Mouse (Mus musculus) MEL (cell line): ENCODE measurements at regions not wholly inside any gene's neighbourhood (a gene's known extent, or its start where the extent isn't known, plus 50 kb on each side); places are given as distances from the start of the nearest gene placed in this dataset.

ENCODE experiments used
- DNase-seq: peaks from one replicate; pipeline ENCODE4 v3.0.0; 2011; ENCODE audit warnings: low read depth, low spot score
- H3K27ac ChIP-seq: 2 replicates; pipeline ENCODE4 v1.5.1; 2012; ENCODE audit warnings: low read depth, mild to moderate bottlenecking, control low read depth, low read length, moderate library complexity; ENCODE audit not compliant: control insufficient read depth
- H3K27me3 ChIP-seq, 2 experiments: fragments of 150-350 bp in 1 of 2; sonication (generic) in 1 of 2; 2 replicates each; pipeline ENCODE4 v1.6.1; 2012; ENCODE audit warnings: low read length in 2 of 2, mild to moderate bottlenecking in 2 of 2, improper control_type of control experiment in 1 of 2, moderate library complexity in 1 of 2; ENCODE audit not compliant: insufficient read depth in 2 of 2, control insufficient read depth in 1 of 2
- H3K36me3 ChIP-seq, 2 experiments: 2 replicates each; pipeline ENCODE4 v1.6.1; 2012 to 2014; ENCODE audit warnings: low read length in 2 of 2, improper control_type of control experiment in 1 of 2, inconsistent platforms in 1 of 2, mild to moderate bottlenecking in 1 of 2; ENCODE audit not compliant: insufficient read depth in 2 of 2, control insufficient read depth in 1 of 2
- H3K4me1 ChIP-seq, 2 experiments: fragments of 150-350 bp in 1 of 2; sonication (generic) in 1 of 2; 2 replicates each; pipeline ENCODE4 v1.6.1; 2012; ENCODE audit warnings: low read length in 2 of 2, improper control_type of control experiment in 1 of 2, mild to moderate bottlenecking in 1 of 2; ENCODE audit not compliant: insufficient read depth in 2 of 2, control insufficient read depth in 1 of 2
- H3K4me3 ChIP-seq, 2 experiments: fragments of 150-350 bp in 1 of 2; sonication (generic) in 1 of 2; 2 replicates each; pipeline ENCODE4 v1.5.1; 2012; ENCODE audit warnings: low read depth in 2 of 2, low read length in 2 of 2, mild to moderate bottlenecking in 2 of 2, moderate library complexity in 2 of 2, control low read depth in 1 of 2, improper control_type of control experiment in 1 of 2; ENCODE audit not compliant: control insufficient read depth in 1 of 2, insufficient read depth in 1 of 2
- H3K79me2 ChIP-seq: 2 replicates; pipeline ENCODE4 v1.6.1; 2012; ENCODE audit warnings: mild to moderate bottlenecking, low read length, moderate library complexity; ENCODE audit not compliant: control insufficient read depth, poor library complexity, insufficient read depth
- H3K9ac ChIP-seq: 2 replicates; pipeline ENCODE4 v1.6.1; 2012; ENCODE audit warnings: low read depth, mild to moderate bottlenecking, control low read depth, low read length, moderate library complexity; ENCODE audit not compliant: control insufficient read depth, poor library complexity, severe bottlenecking
- H3K9me3 ChIP-seq: fragments of 150-350 bp; sonication (generic); replicated peaks from 2 replicates; pipeline ENCODE4 v1.6.1; 2012; ENCODE audit warnings: mild to moderate bottlenecking, low read length, improper control_type of control experiment, moderate library complexity; ENCODE audit not compliant: insufficient read depth
- BHLHE40 ChIP-seq: IDR thresholded peaks from 2 replicates; pipeline ENCODE4 v1.6.1; 2012; ENCODE audit warnings: low read depth, mild to moderate bottlenecking, inconsistent platforms, low read length, improper control_type of control experiment, borderline replicate concordance
- CHD1 ChIP-seq: IDR thresholded peaks from 2 replicates; pipeline ENCODE4 v1.6.1; 2012; ENCODE audit warnings: low read depth, mild to moderate bottlenecking, inconsistent platforms, low read length, improper control_type of control experiment
- CHD2 ChIP-seq: IDR thresholded peaks from 2 replicates; pipeline ENCODE4 v1.6.1; 2011; ENCODE audit warnings: low read length, improper control_type of control experiment
- CTCF ChIP-seq, 3 experiments: IDR thresholded peaks in 2 of 3; conservative IDR thresholded peaks in 1 of 3; 2 replicates each; pipeline ENCODE4 v1.5.1; 2011 to 2012; ENCODE audit warnings: low read length in 3 of 3, low read depth in 2 of 3, mild to moderate bottlenecking in 2 of 3, improper control_type of control experiment in 1 of 3, inconsistent platforms in 1 of 3, mixed read lengths in 1 of 3, moderate library complexity in 1 of 3; ENCODE audit not compliant: control insufficient read depth in 1 of 3, insufficient read depth in 1 of 3, poor library complexity in 1 of 3, severe bottlenecking in 1 of 3
- E2F4 ChIP-seq: IDR thresholded peaks from 2 replicates; pipeline ENCODE4 v1.6.1; 2011; ENCODE audit warnings: low read depth, low read length, improper control_type of control experiment, borderline replicate concordance
- ELF1 ChIP-seq: IDR thresholded peaks from 2 replicates; pipeline ENCODE4 v1.6.1; 2014; ENCODE audit warnings: low read depth, mild to moderate bottlenecking, inconsistent platforms, low read length, improper control_type of control experiment, moderate library complexity
- EP300 ChIP-seq, 2 experiments: IDR thresholded peaks; 2 replicates each; pipeline ENCODE4 v1.6.1; 2011; ENCODE audit warnings: improper control_type of control experiment in 2 of 2, low read length in 2 of 2, low read depth in 1 of 2, mild to moderate bottlenecking in 1 of 2
- ETS1 ChIP-seq: IDR thresholded peaks from 2 replicates; pipeline ENCODE4 v1.6.1; 2012; ENCODE audit warnings: low read depth, mild to moderate bottlenecking, inconsistent platforms, low read length, improper control_type of control experiment, moderate library complexity
- GABPA ChIP-seq: IDR thresholded peaks from 2 replicates; pipeline ENCODE4 v1.6.1; 2012; ENCODE audit warnings: low read depth, mild to moderate bottlenecking, inconsistent platforms, low read length, improper control_type of control experiment, moderate library complexity
- GATA1 ChIP-seq: IDR thresholded peaks from 2 replicates; pipeline ENCODE4 v1.6.1; 2011; ENCODE audit warnings: low read depth, low read length, improper control_type of control experiment
- HCFC1 ChIP-seq: IDR thresholded peaks from 2 replicates; pipeline ENCODE4 v1.6.1; 2012; ENCODE audit warnings: low read depth, mild to moderate bottlenecking, inconsistent platforms, low read length, improper control_type of control experiment, moderate library complexity
- JUND ChIP-seq: IDR thresholded peaks from 2 replicates; pipeline ENCODE4 v1.6.1; 2011; ENCODE audit warnings: low read depth, mild to moderate bottlenecking, improper control_type of control experiment, low read length
- MAFK ChIP-seq: IDR thresholded peaks from 2 replicates; pipeline ENCODE4 v1.6.1; 2011; ENCODE audit warnings: low read depth, mild to moderate bottlenecking, low read length, improper control_type of control experiment, borderline replicate concordance
- MAX ChIP-seq: IDR thresholded peaks from 2 replicates; pipeline ENCODE4 v1.6.1; 2011; ENCODE audit warnings: low read length, improper control_type of control experiment
- MAZ ChIP-seq: IDR thresholded peaks from 2 replicates; pipeline ENCODE4 v1.6.1; 2012; ENCODE audit warnings: low read depth, mild to moderate bottlenecking, inconsistent platforms, low read length, improper control_type of control experiment
- MEF2A ChIP-seq: IDR thresholded peaks from 2 replicates; pipeline ENCODE4 v1.6.1; 2014; ENCODE audit warnings: low read depth, mild to moderate bottlenecking, inconsistent platforms, low read length, improper control_type of control experiment; ENCODE audit not compliant: poor library complexity, insufficient replicate concordance, severe bottlenecking; ENCODE audit errors: extremely low read depth
- MXI1 ChIP-seq: IDR thresholded peaks from 2 replicates; pipeline ENCODE4 v1.6.1; 2011; ENCODE audit warnings: mild to moderate bottlenecking, low read depth, low read length, improper control_type of control experiment
- MYB ChIP-seq: IDR thresholded peaks from 2 replicates; pipeline ENCODE4 v1.6.1; 2011; ENCODE audit warnings: mild to moderate bottlenecking, low read depth, low read length, improper control_type of control experiment
- MYC ChIP-seq: IDR thresholded peaks from 2 replicates; pipeline ENCODE4 v1.6.1; 2011; ENCODE audit warnings: low read depth, mild to moderate bottlenecking, low read length, improper control_type of control experiment, moderate library complexity
- NELFE ChIP-seq: IDR thresholded peaks from 2 replicates; pipeline ENCODE4 v1.6.1; 2011; ENCODE audit warnings: low read depth, low read length, improper control_type of control experiment
- NRF1 ChIP-seq: IDR thresholded peaks from 2 replicates; pipeline ENCODE4 v1.6.1; 2014; ENCODE audit warnings: low read depth, mild to moderate bottlenecking, inconsistent platforms, low read length, improper control_type of control experiment, moderate library complexity; ENCODE audit not compliant: poor library complexity, insufficient read depth, severe bottlenecking
- POLR2A ChIP-seq, 2 experiments: IDR thresholded peaks; 2 replicates each; pipeline ENCODE4 v1.6.1; 2011 to 2012; ENCODE audit warnings: low read length in 2 of 2, mild to moderate bottlenecking in 2 of 2, control low read depth in 1 of 2, improper control_type of control experiment in 1 of 2, low read depth in 1 of 2, moderate library complexity in 1 of 2; ENCODE audit not compliant: control insufficient read depth in 1 of 2, insufficient read depth in 1 of 2, poor library complexity in 1 of 2
- POLR2AphosphoS2 ChIP-seq: IDR thresholded peaks from 2 replicates; pipeline ENCODE4 v1.6.1; 2011; ENCODE audit warnings: low read length, improper control_type of control experiment
- POLR2AphosphoS5 ChIP-seq: IDR thresholded peaks from 2 replicates; pipeline ENCODE4 v1.6.1; 2012; ENCODE audit warnings: low read depth, borderline replicate concordance, mild to moderate bottlenecking, inconsistent platforms, low read length, moderate library complexity, mixed read lengths
- RCOR1 ChIP-seq: IDR thresholded peaks from 2 replicates; pipeline ENCODE4 v1.6.1; 2012; ENCODE audit warnings: low read depth, mild to moderate bottlenecking, inconsistent platforms, low read length, improper control_type of control experiment
- SIN3A ChIP-seq: IDR thresholded peaks from 2 replicates; pipeline ENCODE4 v1.6.1; 2012; ENCODE audit warnings: low read length, improper control_type of control experiment, inconsistent platforms
- SMC3 ChIP-seq: IDR thresholded peaks from 2 replicates; pipeline ENCODE4 v1.6.1; 2011; ENCODE audit warnings: low read depth, low read length, improper control_type of control experiment
- TAL1 ChIP-seq: IDR thresholded peaks from 2 replicates; pipeline ENCODE4 v1.6.1; 2012; ENCODE audit warnings: mild to moderate bottlenecking, inconsistent platforms, low read length, moderate library complexity, mixed read lengths
- TBP ChIP-seq: IDR thresholded peaks from 2 replicates; pipeline ENCODE4 v1.8.0; 2011; ENCODE audit warnings: low read depth, low read length, improper control_type of control experiment
- TCF12 ChIP-seq: IDR thresholded peaks from 2 replicates; pipeline ENCODE4 v1.6.1; 2014; ENCODE audit warnings: low read depth, mild to moderate bottlenecking, inconsistent platforms, low read length, improper control_type of control experiment, moderate library complexity
- UBTF ChIP-seq: IDR thresholded peaks from 2 replicates; pipeline ENCODE4 v1.6.1; 2012; ENCODE audit warnings: low read depth, mild to moderate bottlenecking, inconsistent platforms, low read length, improper control_type of control experiment, moderate library complexity, borderline replicate concordance; ENCODE audit not compliant: insufficient read depth
- USF1 ChIP-seq: IDR thresholded peaks from 2 replicates; pipeline ENCODE4 v1.6.1; 2014; ENCODE audit warnings: low read depth, mild to moderate bottlenecking, inconsistent platforms, low read length, improper control_type of control experiment, moderate library complexity
- USF2 ChIP-seq, 2 experiments: IDR thresholded peaks; 2 replicates each; pipeline ENCODE4 v1.6.1; 2011 to 2012; ENCODE audit warnings: improper control_type of control experiment in 2 of 2, low read length in 2 of 2, borderline replicate concordance in 1 of 2, inconsistent platforms in 1 of 2, low read depth in 1 of 2, mild to moderate bottlenecking in 1 of 2; ENCODE audit not compliant: insufficient read depth in 1 of 2
- ZC3H11A ChIP-seq: IDR thresholded peaks from 2 replicates; pipeline ENCODE4 v1.6.1; 2012; ENCODE audit warnings: low read depth, mild to moderate bottlenecking, inconsistent platforms, low read length, improper control_type of control experiment
- ZKSCAN1 ChIP-seq: IDR thresholded peaks from 2 replicates; pipeline ENCODE4 v1.6.1; 2012; ENCODE audit warnings: low read depth, mild to moderate bottlenecking, inconsistent platforms, low read length, improper control_type of control experiment, moderate library complexity
- ZMIZ1 ChIP-seq: IDR thresholded peaks from 2 replicates; pipeline ENCODE4 v1.6.1; 2012; ENCODE audit warnings: low read depth, mild to moderate bottlenecking, inconsistent platforms, low read length, improper control_type of control experiment, moderate library complexity
- ZNF384 ChIP-seq: IDR thresholded peaks from 2 replicates; pipeline ENCODE4 v1.6.1; 2012; ENCODE audit warnings: low read depth, mild to moderate bottlenecking, inconsistent platforms, low read length, improper control_type of control experiment

GRCm38 (mm10) chr3:133626442-133626841 is 81.5 kb upstream of the Tet2 start:
- Histone ChIP-seq H3K9me3 (no peaks in the 10 kb centered on the region), H3K79me2 (no peaks in the 10 kb centered on the region; the same call in 1 of the 2 replicates), H3K27ac (peak overlapping the region; percentile 100), H3K36me3 (peaks cover 0 to 52% of the 10 kb centered on the region in 2 experiments; a peak in 2 of 4 replicates), H3K9ac (peak overlapping the region; percentile 28), H3K4me1 (peaks cover 39 to 45% of the 10 kb centered on the region in 2 experiments), H3K4me3 (no peak overlapping the region), H3K27me3 (no peaks in the 10 kb centered on the region)
- peak; percentile 80 for DNase-seq
- TF ChIP-seq NELFE (no peak), JUND (peak; percentile 89), MYC (peak; percentile 41; the same call in 1 of the 2 replicates), ETS1 (peak; percentile 91), TAL1 (no peak), MXI1 (no peak), CHD1 (no peak), USF2 (IDR thresholded peaks at IDR 0.05; ENCODE audit: borderline replicate concordance in 1 of 2, insufficient read depth in 1 of 2, low read depth in 1 of 2, low read length in 2 of 2) (no peak), MYB (peak; percentile 86), USF1 (no peak), TBP (peak; percentile 33; the same call in 1 of the 2 replicates), ZMIZ1 (no peak), TCF12 (peak; percentile 76; the same call in 1 of the 2 replicates), POLR2AphosphoS5 (no peak), SIN3A (peak; percentile 58; the same call in 1 of the 2 replicates), CTCF (IDR thresholded peaks at IDR 0.05 in 2 of 3, conservative IDR thresholded peaks at IDR 0.05 in 1 of 3; ENCODE audit: control insufficient read depth in 1 of 3, insufficient read depth in 1 of 3, low read depth in 2 of 3, low read length in 3 of 3, poor library complexity in 1 of 3, severe bottlenecking in 1 of 3) (no peak), POLR2A (IDR thresholded peaks at IDR 0.05; ENCODE audit: control insufficient read depth in 1 of 2, insufficient read depth in 1 of 2, low read depth in 1 of 2, low read length in 2 of 2, poor library complexity in 1 of 2) (no peak), POLR2AphosphoS2 (0 out of 2 replicates have a peak, but pooled peaks have one; percentile 0), GABPA (no peak), CHD2 (no peak), SMC3 (no peak), MAFK (no peak), ZKSCAN1 (no peak), MAZ (no peak), MAX (no peak), ELF1 (peak; percentile 30; the same call in 1 of the 2 replicates), BHLHE40 (0 out of 2 replicates have a peak, but pooled peaks have one; percentile 36), NRF1 (no peak), ZC3H11A (no peak), UBTF (no peak), HCFC1 (0 out of 2 replicates have a peak, but pooled peaks have one; percentile 24), ZNF384 (peak; percentile 95), E2F4 (no peak), RCOR1 (0 out of 2 replicates have a peak, but pooled peaks have one; percentile 35), EP300 (IDR thresholded peaks at IDR 0.05; ENCODE audit: low read depth in 1 of 2, low read length in 2 of 2) (peak; percentile 80 to 95), MEF2A (no peak), GATA1 (peak; percentile 56)
